Mouse (Mus musculus) CH12.LX (cell line): ENCODE measurements around the gene Add1. TPM values are rescaled to one million over a fixed set of nuclear protein-coding genes. Genes with fewer than 3 reads are reported as not detected.

Source experiments
- DNase-seq: peaks from one replicate; pipeline ENCODE4 v3.0.0-alpha.2; 2013; ENCODE audit errors: extremely low read depth
- H3K27ac ChIP-seq: 2 replicates; pipeline ENCODE4 v1.5.1; 2012; ENCODE audit warnings: low read depth, mild to moderate bottlenecking, control low read depth, moderate library complexity; ENCODE audit not compliant: insufficient read depth
- H3K27me3 ChIP-seq: replicated peaks from 2 replicates; pipeline ENCODE3; 2012; ENCODE audit warnings: inconsistent platforms
- H3K36me3 ChIP-seq, 2 experiments: replicated peaks in 1 of 2; 2 replicates each; pipeline versions ENCODE3 to v1.6.1; 2012; ENCODE audit warnings: inconsistent platforms in 1 of 2, low read length in 1 of 2, mild to moderate bottlenecking in 1 of 2, mixed read lengths in 1 of 2, moderate library complexity in 1 of 2; ENCODE audit not compliant: control insufficient read depth in 1 of 2, insufficient read depth in 1 of 2
- H3K4me1 ChIP-seq, 2 experiments: 2 replicates each; pipeline ENCODE4 v1.6.1; 2012; ENCODE audit warnings: inconsistent platforms in 1 of 2, moderate library complexity in 1 of 2; ENCODE audit not compliant: insufficient read depth in 2 of 2, control insufficient read depth in 1 of 2
- H3K4me2 ChIP-seq: 2 replicates; pipeline ENCODE4 v1.6.1; 2012; ENCODE audit warnings: low read depth, mild to moderate bottlenecking, control low read depth; ENCODE audit not compliant: poor library complexity, insufficient read depth, severe bottlenecking
- H3K4me3 ChIP-seq, 3 experiments: fragments of 150-350 bp in 1 of 3; sonication (generic) in 1 of 3; replicated peaks in 1 of 3; 2 replicates each; pipeline versions ENCODE3 to v1.5.1; 2011 to 2012; ENCODE audit warnings: low read depth in 2 of 3, low read length in 2 of 3, mild to moderate bottlenecking in 2 of 3, moderate library complexity in 2 of 3, control low read depth in 1 of 3, improper control_type of control experiment in 1 of 3, inconsistent platforms in 1 of 3, mixed read lengths in 1 of 3; ENCODE audit not compliant: poor library complexity in 1 of 3
- H3K79me2 ChIP-seq: replicated peaks from 2 replicates; pipeline ENCODE4 v1.6.1; 2012; ENCODE audit warnings: mild to moderate bottlenecking, moderate library complexity; ENCODE audit not compliant: control insufficient read depth, poor library complexity, insufficient read depth, severe bottlenecking; ENCODE audit errors: extremely low read depth
- H3K9ac ChIP-seq: 2 replicates; pipeline ENCODE4 v1.6.1; 2012; ENCODE audit warnings: low read depth, mild to moderate bottlenecking, control low read depth, moderate library complexity; ENCODE audit not compliant: insufficient read depth
- H3K9me3 ChIP-seq: replicated peaks from 2 replicates; pipeline ENCODE3; 2012; ENCODE audit warnings: low read length, inconsistent platforms, mixed read lengths
- BHLHE40 ChIP-seq: IDR thresholded peaks from 2 replicates; pipeline ENCODE4 v1.6.1; 2011; ENCODE audit warnings: mild to moderate bottlenecking, low read depth, low read length, improper control_type of control experiment
- CTCF ChIP-seq, 2 experiments: IDR thresholded peaks in 1 of 2; conservative IDR thresholded peaks in 1 of 2; 2 replicates each; pipeline ENCODE4 v1.5.1; 2011 to 2012; ENCODE audit warnings: low read depth in 2 of 2, low read length in 2 of 2, improper control_type of control experiment in 1 of 2, inconsistent platforms in 1 of 2, mild to moderate bottlenecking in 1 of 2, moderate library complexity in 1 of 2
- ELF1 ChIP-seq: IDR thresholded peaks from 2 replicates; pipeline ENCODE4 v1.6.1; 2014; ENCODE audit warnings: low read depth, mild to moderate bottlenecking, inconsistent platforms, low read length, improper control_type of control experiment
- ETS1 ChIP-seq: conservative IDR thresholded peaks from 2 replicates; pipeline ENCODE4 v1.6.1; 2012; ENCODE audit warnings: low read depth, mild to moderate bottlenecking, inconsistent platforms, low read length, improper control_type of control experiment, moderate library complexity
- IRF4 ChIP-seq: IDR thresholded peaks from 2 replicates; pipeline ENCODE4 v1.6.1; 2014; ENCODE audit warnings: low read depth, mild to moderate bottlenecking, inconsistent platforms, low read length, improper control_type of control experiment
- KAT2A ChIP-seq: IDR thresholded peaks from 2 replicates; pipeline ENCODE4 v1.6.1; 2012; ENCODE audit warnings: low read length, improper control_type of control experiment, inconsistent platforms; ENCODE audit not compliant: insufficient replicate concordance
- MAX ChIP-seq: IDR thresholded peaks from 2 replicates; pipeline ENCODE4 v1.6.1; 2011; ENCODE audit warnings: low read length, improper control_type of control experiment
- MXI1 ChIP-seq: IDR thresholded peaks from 2 replicates; pipeline ENCODE4 v1.6.1; 2011; ENCODE audit warnings: mild to moderate bottlenecking, low read depth, low read length, improper control_type of control experiment
- NELFE ChIP-seq: IDR thresholded peaks from 2 replicates; pipeline ENCODE4 v1.6.1; 2011; ENCODE audit warnings: low read depth, low read length, improper control_type of control experiment
- NRF1 ChIP-seq: IDR thresholded peaks from 2 replicates; pipeline ENCODE4 v1.6.1; 2014; ENCODE audit warnings: low read depth, mild to moderate bottlenecking, inconsistent platforms, low read length, improper control_type of control experiment, moderate library complexity
- POLR2A ChIP-seq: IDR thresholded peaks from 2 replicates; pipeline ENCODE4 v1.6.1; 2011; ENCODE audit warnings: low read depth, mild to moderate bottlenecking, improper control_type of control experiment, low read length
- SIN3A ChIP-seq: IDR thresholded peaks from 2 replicates; pipeline ENCODE4 v1.6.1; 2012; ENCODE audit warnings: low read length, improper control_type of control experiment, inconsistent platforms
- SMC3 ChIP-seq: IDR thresholded peaks from 2 replicates; pipeline ENCODE4 v1.6.1; 2011; ENCODE audit warnings: low read depth, low read length, improper control_type of control experiment
- TBP ChIP-seq: conservative IDR thresholded peaks from 2 replicates; pipeline ENCODE4 v1.6.1; 2011; ENCODE audit warnings: low read depth, low read length, improper control_type of control experiment
- TCF12 ChIP-seq: IDR thresholded peaks from 2 replicates; pipeline ENCODE4 v1.6.1; 2014; ENCODE audit warnings: low read depth, mild to moderate bottlenecking, inconsistent platforms, low read length, improper control_type of control experiment
- UBTF ChIP-seq: IDR thresholded peaks from 2 replicates; pipeline ENCODE4 v1.6.1; 2012; ENCODE audit warnings: low read depth, mild to moderate bottlenecking, inconsistent platforms, low read length, improper control_type of control experiment, moderate library complexity
- ZMIZ1 ChIP-seq: IDR thresholded peaks from 2 replicates; pipeline ENCODE4 v1.6.1; 2012; ENCODE audit warnings: low read depth, mild to moderate bottlenecking, inconsistent platforms, low read length, improper control_type of control experiment
- dilution Hi-C: fragments of 300-500 bp; cut with MboI; formaldehyde crosslinking; loops from 2 replicates; pipeline ENCODE4 v1.14.3; 2020; ENCODE audit warnings: low sequenced_read_pairs; ENCODE audit not compliant: extremely low pct_unique_long_range_greater_than_20kb, extremely low pct_ligation_motif_present
- in situ Hi-C: fragments of 300-500 bp; cut with MboI; formaldehyde crosslinking; loops from 3 replicates; pipeline ENCODE4 v1.14.3; 2019; ENCODE audit warnings: low sequenced_read_pairs, low pct_ligation_motif_present, low pct_unique_long_range_greater_than_20kb, mixed read lengths
- polyA plus RNA-seq: library from polyadenylated mRNA; unstranded; fragments of >175 nt; gene quantifications from 2 replicates; pipeline ENCODE4 v1.2.1, GENCODE M21; 2012; ENCODE audit warnings: low read depth; ENCODE audit not compliant: insufficient read length
- total RNA-seq, 2 experiments: library from RNA; depleted of rRNA; stranded (reverse); fragments of 300-350 nt in 1 of 2; fragments of >200 nt in 1 of 2; gene quantifications; 2 replicates each; pipeline ENCODE4 v1.2.3; 2012 to 2014

Gene Add1
- total and polyA plus RNA-seq, 3 experiments = 28.1 to 46.0 (median 45.0) TPM

- peak; percentile 90 for DNase-seq
- Histone ChIP-seq H3K27ac (peak within 1 kb of the TSS; percentile 24; the same call in 1 of the 2 replicates), H3K4me1 (peaks cover 39 to 59% of the 10 kb centered on the region in 2 experiments)
Measured at GRCm38 (mm10) chr5:34525663-34526476, 47.6 kb upstream of the Add1 start, which contains the start of gene Sh3bp2. TSS of gene Sh3bp2 (plus strand) at chr5:34525838.

GRCm38 (mm10) chr5:34526477-34526775, 47.0 kb upstream of the Add1 start:
- dilution Hi-C loops = no loop called here
- DNase-seq = no peak
- peak overlapping the region; percentile 72; the same call in 1 of the 2 replicates for H3K9ac ChIP-seq

More at GRCm38 (mm10) chr5:34525663-34526476, 47.6 kb upstream of the Add1 start, which contains the start of gene Sh3bp2:
- Histone ChIP-seq H3K9me3 (no peaks in the 10 kb centered on the region), H3K27me3 (no peaks in the 10 kb centered on the region), H3K9ac (peak within 1 kb of the TSS; percentile 72), H3K79me2 (no peaks in the 10 kb centered on the region), H3K36me3 (peaks cover 0 to 16% of the 10 kb centered on the region in 2 experiments), H3K4me2 (peak within 1 kb of the TSS; percentile 84), H3K4me3 (peak within 1 kb of the TSS; percentile 54 to 96 (median 68))
- no peak; the same call in none of the 2 replicates for TF ChIP-seq IRF4
- TF ChIP-seq MAX = 0 out of 2 replicates have a peak, but pooled peaks have one; percentile 16
- peak; percentile 23; the same call in 1 of the 2 replicates for TF ChIP-seq UBTF
- TF ChIP-seq NRF1 = peak; percentile 75
- TF ChIP-seq CTCF (conservative IDR thresholded peaks at IDR 0.05 in 1 of 2, IDR thresholded peaks at IDR 0.05 in 1 of 2; ENCODE audit: low read depth in 2 of 2, low read length in 2 of 2) = peak in 1 of 2 experiments; percentile 12; a peak in 1 of 4 replicates
- peak; percentile 7; the same call in 1 of the 2 replicates for TF ChIP-seq SMC3
- TF ChIP-seq SIN3A = peak; percentile 57; the same call in 1 of the 2 replicates
- 0 out of 2 replicates have a peak, but pooled peaks have one; percentile 12 for TF ChIP-seq ELF1
- TF ChIP-seq NELFE = peak; percentile 61
- TF ChIP-seq BHLHE40 = no peak
- TF ChIP-seq KAT2A = no peak
- TF ChIP-seq TBP = no peak
- TF ChIP-seq MXI1 = peak; percentile 35; the same call in 1 of the 2 replicates
- TF ChIP-seq TCF12 = peak; percentile 59; the same call in 1 of the 2 replicates
- 0 out of 2 replicates have a peak, but pooled peaks have one; percentile 46 for TF ChIP-seq ZMIZ1
- peak; percentile 82 for TF ChIP-seq POLR2A
- in situ Hi-C loops (loop anchor here (5.0 to 25.0 kb wide), 2 partner anchors 111 to 511 kb away; partner anchors contain the start of genes Hgfac and Mfsd10), dilution Hi-C loops (no loop called here)

More at GRCm38 (mm10) chr5:34526477-34526775, 47.0 kb upstream of the Add1 start:
- Histone ChIP-seq H3K36me3 (peaks cover 0 to 16% of the 10 kb centered on the region in 2 experiments), H3K4me2 (peak overlapping the region; percentile 84), H3K79me2 (no peaks in the 10 kb centered on the region), H3K27me3 (no peaks in the 10 kb centered on the region), H3K9me3 (no peaks in the 10 kb centered on the region), H3K4me1 (peaks cover 39 to 59% of the 10 kb centered on the region in 2 experiments), H3K27ac (no peak overlapping the region), H3K4me3 (peak overlapping the region in 2 of 3 experiments; percentile 54 to 68)
- no peak for TF ChIP-seq KAT2A
- no peak for TF ChIP-seq NRF1
- TF ChIP-seq ETS1 = no peak
- no peak for TF ChIP-seq POLR2A
- in situ Hi-C loops = loop anchor here (5.0 to 25.0 kb wide), 2 partner anchors 111 to 511 kb away; partner anchors contain the start of genes Hgfac and Mfsd10
